Mouse (Mus musculus) retina, postnatal 1 day (tissue): Measurements from ENCODE around the gene Dazap1.

Source experiments
- DNase-seq: peaks from one replicate; pipeline ENCODE4 v3.0.0-alpha.2; 2012

The Dazap1 gene

GRCm38 (mm10) chr10:80325045-80325444 lies 63.8 kb downstream of the Dazap1 start:
- no peak for DNase-seq

GRCm38 (mm10) chr10:80329273-80330081 lies 68.2 kb downstream of the Dazap1 start, which contains the start of the genes Pcsk4 and Reep6:
Gene Pcsk4 (minus strand): TSS chr10:80329498.
Gene Reep6 (plus strand): TSS chr10:80329953.
- DNase-seq, result peak; percentile 99

- no peak for DNase-seq
These were observed 68.8 kb downstream of the Dazap1 start for GRCm38 (mm10) chr10:80330084-80330483.

GRCm38 (mm10) chr10:80330888-80331287 lies 69.6 kb downstream of the Dazap1 start:
- DNase-seq, result no peak

GRCm38 (mm10) chr10:80331636-80332524 lies 70.6 kb downstream of the Dazap1 start:
- DNase-seq, result peak; percentile 41

- DNase-seq, result no peak
These were observed 71.3 kb downstream of the Dazap1 start for GRCm38 (mm10) chr10:80332525-80332989.

- DNase-seq, result no peak
These were observed 75.0 kb downstream of the Dazap1 start for GRCm38 (mm10) chr10:80336263-80336662.
